Comparison of ENCODE assay signal across 24 mouse cellular contexts in the genomic region with DNA sequence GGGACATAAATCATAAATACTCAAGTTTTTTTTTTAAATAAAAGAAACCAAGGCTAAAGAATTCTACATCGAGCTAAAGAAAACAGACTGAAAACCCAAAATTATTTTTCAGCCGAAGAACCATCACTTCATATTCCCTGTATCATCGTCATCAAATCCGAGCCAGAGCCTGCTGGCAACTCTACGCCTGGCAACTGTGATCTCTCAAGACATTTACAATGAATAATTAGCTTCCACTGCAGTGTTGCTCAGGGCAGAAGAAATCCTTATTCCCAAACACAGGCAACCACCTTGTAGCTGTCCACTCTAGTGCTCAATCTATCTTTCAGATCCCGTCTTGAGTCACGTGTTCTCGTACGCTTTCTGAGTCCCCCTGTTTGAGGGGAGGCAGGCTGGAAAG.
DNase-seq lines count a peak whose midpoint lies in the region; ATAC-seq and TF ChIP-seq lines count a peak whose summit lies in the region.
"Had no signal": no experiment of that assay in that cellular context is flagged by ENCODE, and none has a peak within 500 bp of the region (broad histone marks: within the 10 kb centered on the region; RNA-seq: fewer than 3 reads in every experiment).

No protein-coding gene starts in this region.

- no peaks in the 10 kb centered on the region for H3K36me3 ChIP-seq in forebrain, postnatal 0 days (ENCODE audit: insufficient read depth)
- no peaks in the 10 kb centered on the region for H3K36me3 ChIP-seq in forebrain, embryonic 12.5 days (replicated peaks)
- no peaks in the 10 kb centered on the region for H3K36me3 ChIP-seq in midbrain, embryonic 14.5 days (ENCODE audit: control insufficient read depth, insufficient read depth, low read length)
- H3K36me3 ChIP-seq in midbrain, embryonic 11.5 days (ENCODE audit: control insufficient read depth, insufficient read depth, low read length): no peaks in the 10 kb centered on the region
- H3K36me3 ChIP-seq: embryonic facial prominence, embryonic 13.5 days; forebrain, embryonic 10.5 days; heart, embryonic 13.5 days; hindbrain, embryonic 10.5 days; limb, embryonic 12.5 days; liver, embryonic 15.5 days; midbrain, embryonic 12.5 days had no signal

- no peak overlapping the region for H3K9ac ChIP-seq in forebrain, postnatal 0 days
- H3K9ac ChIP-seq in forebrain, embryonic 12.5 days: no peak overlapping the region
- no peak overlapping the region for H3K9ac ChIP-seq in midbrain, embryonic 14.5 days (replicated peaks; ENCODE audit: low read length)
- no peak overlapping the region for H3K9ac ChIP-seq in midbrain, embryonic 11.5 days (ENCODE audit: low read length)
- H3K9ac ChIP-seq: embryonic facial prominence, embryonic 13.5 days; heart, embryonic 13.5 days; limb, embryonic 12.5 days; liver, embryonic 15.5 days; lung, embryonic 14.5 days; midbrain, embryonic 12.5 days had no signal

- no peaks in the 10 kb centered on the region for H3K4me1 ChIP-seq in forebrain, postnatal 0 days (ENCODE audit: insufficient read depth)
- H3K4me1 ChIP-seq in forebrain, embryonic 12.5 days: no peaks in the 10 kb centered on the region; the same call in 1 of the 2 replicates
- no peaks in the 10 kb centered on the region for H3K4me1 ChIP-seq in midbrain, embryonic 14.5 days (ENCODE audit: control insufficient read depth, insufficient read depth, low read length)
- H3K4me1 ChIP-seq in midbrain, embryonic 11.5 days (ENCODE audit: control insufficient read depth, insufficient read depth, low read length): no peaks in the 10 kb centered on the region
- H3K4me1 ChIP-seq: hindbrain, embryonic 10.5 days; liver, embryonic 15.5 days; midbrain, embryonic 12.5 days had no signal

- no peak overlapping the region for H3K4me3 ChIP-seq in forebrain, postnatal 0 days (ENCODE audit: low read depth, low read length)
- H3K4me3 ChIP-seq in forebrain, embryonic 12.5 days (replicated peaks): no peak overlapping the region
- no peak overlapping the region for H3K4me3 ChIP-seq in midbrain, embryonic 14.5 days (replicated peaks; ENCODE audit: low read depth, low read length)
- no peak overlapping the region for H3K4me3 ChIP-seq in midbrain, embryonic 11.5 days (ENCODE audit: low read depth, low read length)
- H3K4me3 ChIP-seq: embryonic facial prominence, embryonic 13.5 days; forebrain, embryonic 10.5 days; gastrocnemius, adult 2 months; heart, embryonic 13.5 days; hindbrain, embryonic 10.5 days; limb, embryonic 12.5 days; liver, embryonic 15.5 days; midbrain, embryonic 12.5 days had no signal

- H3K4me2 ChIP-seq in forebrain, postnatal 0 days (ENCODE audit: low read depth): no peak overlapping the region
- no peak overlapping the region for H3K4me2 ChIP-seq in forebrain, embryonic 12.5 days
- no peak overlapping the region for H3K4me2 ChIP-seq in midbrain, embryonic 14.5 days (ENCODE audit: low read length)
- H3K4me2 ChIP-seq in midbrain, embryonic 11.5 days: no peak overlapping the region
- H3K4me2 ChIP-seq: embryonic facial prominence, embryonic 13.5 days; heart, embryonic 13.5 days; limb, embryonic 12.5 days; liver, embryonic 15.5 days; lung, embryonic 14.5 days; midbrain, embryonic 12.5 days had no signal

- H3K27me3 ChIP-seq in forebrain, postnatal 0 days (ENCODE audit: insufficient read depth, low read length): no peaks in the 10 kb centered on the region
- H3K27me3 ChIP-seq in forebrain, embryonic 12.5 days: no peaks in the 10 kb centered on the region
- H3K27me3 ChIP-seq in midbrain, embryonic 14.5 days (ENCODE audit: control insufficient read depth, insufficient read depth, low read length): no peaks in the 10 kb centered on the region
- no peaks in the 10 kb centered on the region for H3K27me3 ChIP-seq in midbrain, embryonic 11.5 days (ENCODE audit: control insufficient read depth, insufficient read depth, low read length)
- H3K27me3 ChIP-seq: embryonic facial prominence, embryonic 13.5 days; heart, embryonic 13.5 days; limb, embryonic 12.5 days; liver, embryonic 15.5 days; midbrain, embryonic 12.5 days had no signal

- H3K9me3 ChIP-seq in forebrain, postnatal 0 days (ENCODE audit: low read length): no peaks in the 10 kb centered on the region
- no peaks in the 10 kb centered on the region for H3K9me3 ChIP-seq in forebrain, embryonic 12.5 days
- H3K9me3 ChIP-seq in midbrain, embryonic 14.5 days (ENCODE audit: control insufficient read depth, low read length): no peaks in the 10 kb centered on the region
- no peaks in the 10 kb centered on the region for H3K9me3 ChIP-seq in midbrain, embryonic 11.5 days (ENCODE audit: control insufficient read depth, low read length)
- H3K9me3 ChIP-seq: embryonic facial prominence, embryonic 13.5 days; forebrain, embryonic 10.5 days; heart, embryonic 13.5 days; hindbrain, embryonic 10.5 days; limb, embryonic 12.5 days; liver, embryonic 15.5 days; midbrain, embryonic 12.5 days had no signal

- ATAC-seq in forebrain, postnatal 0 days: peak; percentile 45
- ATAC-seq in forebrain, embryonic 12.5 days (ENCODE audit: low FRiP score): no peak
- no peak for ATAC-seq in midbrain, embryonic 14.5 days (ENCODE audit: low FRiP score, low TSS enrichment)
- no peak for ATAC-seq in midbrain, embryonic 11.5 days (ENCODE audit: low FRiP score)

- TF ChIP-seq CTCF in forebrain, postnatal 0 days (IDR thresholded peaks at IDR 0.05; ENCODE audit: low read depth): no peak

- 65% methylated on average over 9 of the region's 9 CpGs for WGBS in forebrain, postnatal 0 days
- 77% methylated on average over 9 of the region's 9 CpGs for WGBS in forebrain, embryonic 12.5 days
- WGBS in midbrain, embryonic 14.5 days: 79% methylated on average over 9 of the region's 9 CpGs
- 88% methylated on average over 9 of the region's 9 CpGs for WGBS in midbrain, embryonic 11.5 days

- no peak overlapping the region for H3K27ac ChIP-seq in forebrain, postnatal 0 days (ENCODE audit: low read depth, low read length)
- no peak overlapping the region for H3K27ac ChIP-seq in forebrain, embryonic 12.5 days
- no peak overlapping the region for H3K27ac ChIP-seq in midbrain, embryonic 14.5 days (replicated peaks; ENCODE audit: low read depth, low read length)
- no peak overlapping the region for H3K27ac ChIP-seq in midbrain, embryonic 11.5 days (ENCODE audit: low read depth, low read length)
- H3K27ac ChIP-seq: embryonic facial prominence, embryonic 13.5 days; forebrain, embryonic 10.5 days; gastrocnemius, adult 2 months; heart, embryonic 13.5 days; hindbrain, embryonic 10.5 days; limb, embryonic 12.5 days; liver, embryonic 15.5 days; midbrain, embryonic 12.5 days had no signal

- DNase-seq in cerebellum, postnatal 10 days: peak; percentile 65 to 69
- no peak for DNase-seq in cerebellum, adult 8-10 months
- peak; percentile 14 for DNase-seq in forebrain, postnatal 0 days
- peak; percentile 6 for DNase-seq in midbrain, embryonic 14.5 days
- no peak for DNase-seq in midbrain, embryonic 11.5 days (ENCODE audit: low spot score, missing footprints)
- DNase-seq in brain, adult 2 months (ENCODE audit: low read depth, low spot score): peak; percentile 26
- no peak for DNase-seq in heart, postnatal 4 days
- DNase-seq: adrenal gland, postnatal 36 days; gastrocnemius, adult 2 months; heart, postnatal 10 days; kidney, adult 11 months; kidney, postnatal 14 days; layer of hippocampus, adult 9-11 months; lung, embryonic 14.5 days; right cerebral cortex, postnatal 25 days; thymus, postnatal 4 days had no signal

Comparison
In these comparisons a context has a peak if more than half of its experiments do, and no peak if none do; other contexts are left out.
1. DNase-seq: peak in cerebellum, postnatal 10 days (2 of 2), forebrain, postnatal 0 days (single experiment), midbrain, embryonic 14.5 days (single experiment) and brain, adult 2 months (single experiment); none in cerebellum, adult 8-10 months (single experiment), midbrain, embryonic 11.5 days (single experiment) and heart, postnatal 4 days (single experiment).